Mouse (Mus musculus) erythroblast, embryonic 14.5 days (primary cell): ENCODE data around the gene Tmem164.

Experiments used
- GATA1 ChIP-seq: IDR thresholded peaks from 2 replicates; pipeline ENCODE4 v1.6.1; 2012; ENCODE audit warnings: low read length, inconsistent platforms, mixed read lengths
- TAL1 ChIP-seq: IDR thresholded peaks from 3 replicates; pipeline ENCODE4 v1.6.1; 2012; ENCODE audit warnings: low read length, inconsistent platforms, mixed read lengths

DNA sequence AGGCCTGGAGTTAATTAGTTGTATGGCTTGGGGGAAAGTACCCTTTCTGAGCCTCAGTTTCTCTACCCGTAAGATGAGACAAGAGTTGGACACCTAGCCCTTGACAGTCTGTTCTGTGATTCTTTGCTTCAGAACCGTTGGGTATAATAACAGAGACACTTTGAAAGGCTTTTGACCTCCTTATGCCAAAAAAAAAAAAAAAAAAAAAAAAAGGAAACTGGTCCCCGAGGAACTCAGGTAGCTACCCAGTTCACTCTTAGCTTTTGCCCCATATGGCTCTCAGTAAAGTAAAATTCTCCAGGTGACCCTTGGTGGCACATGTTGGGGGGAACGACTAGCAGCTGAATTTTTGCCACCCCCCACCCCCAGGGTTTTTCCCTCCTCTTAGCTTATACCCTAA lies 3.5 kb downstream of the Tmem164 start:
- TF ChIP-seq GATA1 (no peak), TAL1 (no peak)
